Mouse (Mus musculus) neural tube, embryonic 14.5 days (tissue): ENCODE measurements at regions not wholly inside any gene's neighbourhood (a gene's known extent, or its start where the extent isn't known, plus 50 kb on each side); places are given as distances from the start of the nearest gene placed in this dataset.
A peak's percentile ranks its signal among the peaks of the same experiment; 100 is the strongest.

ENCODE experiments used
- ATAC-seq: fragments of 200-750 bp; cut with Nextera tagmentation; 2 replicates; pipeline ENCODE4 v1.8.0; 2017; ENCODE audit warnings: low read depth, mild to moderate bottlenecking, moderate TSS enrichment, moderate library complexity
- H3K27ac ChIP-seq: fragments of 300-500 bp; sonication (generic); 2 replicates; pipeline ENCODE4 v1.5.1; 2014; ENCODE audit warnings: low read depth, mild to moderate bottlenecking, control low read depth, low read length, moderate library complexity, mixed read lengths
- H3K27me3 ChIP-seq: fragments of 300-500 bp; sonication (generic); 2 replicates; pipeline ENCODE4 v1.6.1; 2014; ENCODE audit warnings: low read length; ENCODE audit not compliant: control insufficient read depth, insufficient read depth
- H3K36me3 ChIP-seq: fragments of 300-500 bp; sonication (generic); 2 replicates; pipeline ENCODE4 v1.6.1; 2014; ENCODE audit warnings: low read length, mixed read lengths; ENCODE audit not compliant: control insufficient read depth, insufficient read depth
- H3K4me1 ChIP-seq: fragments of 300-500 bp; sonication (generic); 2 replicates; pipeline ENCODE4 v1.6.1; 2014; ENCODE audit warnings: low read length; ENCODE audit not compliant: control insufficient read depth, insufficient read depth
- H3K4me2 ChIP-seq: fragments of 300-500 bp; sonication (generic); 2 replicates; pipeline ENCODE4 v1.6.1; 2014; ENCODE audit warnings: mild to moderate bottlenecking, low read depth, low read length, control low read depth
- H3K4me3 ChIP-seq: fragments of 300-500 bp; sonication (generic); 2 replicates; pipeline ENCODE4 v1.5.1; 2014; ENCODE audit warnings: low read depth, low read length, control low read depth, mixed read lengths
- H3K9ac ChIP-seq: fragments of 300-500 bp; sonication (generic); replicated peaks from 2 replicates; pipeline ENCODE4 v1.6.1; 2014; ENCODE audit warnings: low read depth, mild to moderate bottlenecking, control low read depth, low read length, mixed read lengths
- H3K9me3 ChIP-seq: fragments of 300-500 bp; sonication (generic); 2 replicates; pipeline ENCODE4 v1.6.1; 2016; ENCODE audit warnings: low read length; ENCODE audit not compliant: control insufficient read depth
- WGBS: fragments of 180-500 bp; shearing (Covaris S2); extraction: QIAGEN DNeasy Blood & Tissue Kit; methylation state at CpG from one replicate; pipeline ENCODE4 v1.1.7; 2014; 5-methylcytosine and 5-hydroxymethylcytosine counted together

DNA sequence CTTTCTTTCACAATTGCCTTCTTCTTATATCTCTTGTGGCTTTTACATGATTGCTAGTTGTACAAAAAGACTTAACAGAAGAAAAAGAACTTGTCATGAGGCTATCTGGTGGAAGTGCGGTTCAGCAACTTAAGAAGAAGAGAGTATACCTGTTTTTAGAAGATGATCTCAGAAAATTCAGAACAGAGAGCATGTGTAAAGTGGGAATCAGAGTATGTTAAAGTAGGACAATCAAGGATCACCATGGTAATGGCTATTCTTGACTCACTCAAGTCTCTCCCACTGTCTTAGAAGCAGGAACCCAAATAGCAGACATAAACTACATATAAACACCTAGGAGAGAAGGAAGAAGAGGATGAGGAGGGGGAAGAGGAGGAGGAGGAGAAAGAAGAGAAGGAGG, 857.9 kb upstream of the Nr2f1 start:
- no peak overlapping the region for H3K4me3 ChIP-seq
- no peaks in the 10 kb centered on the region for H3K36me3 ChIP-seq
- 96% methylated on average over 1 of the region's 1 CpGs for WGBS
- H3K4me2 ChIP-seq, result no peak overlapping the region
- H3K9me3 ChIP-seq, result no peaks in the 10 kb centered on the region
- no peak overlapping the region for H3K27ac ChIP-seq
- no peak overlapping the region for H3K9ac ChIP-seq
- no peaks in the 10 kb centered on the region for H3K4me1 ChIP-seq
- ATAC-seq, result no peak
- no peaks in the 10 kb centered on the region for H3K27me3 ChIP-seq

DNA sequence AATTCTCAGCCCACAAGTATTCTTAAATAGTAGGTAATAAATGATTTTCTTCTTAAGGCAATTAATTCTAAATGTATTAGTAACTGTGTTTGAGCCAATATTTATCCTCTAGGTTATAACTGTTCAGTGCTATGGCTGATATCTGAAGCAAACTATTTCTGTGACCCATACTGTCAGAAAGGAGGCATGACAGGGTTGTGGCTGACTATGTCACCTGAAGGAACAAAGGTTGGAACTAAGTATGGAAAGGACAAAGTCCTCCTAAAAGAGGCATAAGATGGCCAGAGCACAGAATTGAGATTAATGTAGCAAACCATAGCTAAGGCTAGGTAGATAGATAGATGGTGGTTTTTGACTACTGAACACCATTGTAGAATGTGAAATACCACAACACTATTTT, 854.9 kb upstream of the Nr2f1 start:
- no peak for ATAC-seq
- H3K27ac ChIP-seq, result no peak overlapping the region
- no peaks in the 10 kb centered on the region for H3K36me3 ChIP-seq
- H3K4me3 ChIP-seq, result no peak overlapping the region
- no peak overlapping the region for H3K4me2 ChIP-seq
- no peaks in the 10 kb centered on the region for H3K27me3 ChIP-seq
- no peaks in the 10 kb centered on the region for H3K9me3 ChIP-seq
- no peaks in the 10 kb centered on the region for H3K4me1 ChIP-seq
- H3K9ac ChIP-seq, result no peak overlapping the region

DNA sequence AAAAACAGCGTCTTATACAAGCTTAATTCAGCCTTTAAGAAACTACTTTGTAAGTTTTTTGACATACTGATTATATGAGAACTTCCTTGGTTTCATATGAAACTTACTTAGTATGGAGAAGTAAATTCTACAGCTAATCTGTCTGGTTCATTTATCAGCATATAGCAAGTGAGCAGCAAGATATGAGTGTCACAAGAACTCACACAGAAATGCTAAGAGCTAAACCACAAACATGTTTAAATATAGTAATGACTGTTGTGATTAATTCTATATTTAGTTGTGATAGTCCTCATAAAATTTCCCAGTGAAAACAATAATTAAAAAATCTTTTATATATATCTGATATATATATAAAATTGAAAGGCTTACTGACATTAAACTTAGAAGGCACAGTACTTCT, 853.9 kb upstream of the Nr2f1 start:
- Histone ChIP-seq H3K4me2 (no peak overlapping the region), H3K4me3 (no peak overlapping the region), H3K4me1 (no peaks in the 10 kb centered on the region), H3K36me3 (no peaks in the 10 kb centered on the region), H3K27ac (no peak overlapping the region), H3K9ac (no peak overlapping the region), H3K27me3 (no peaks in the 10 kb centered on the region), H3K9me3 (no peaks in the 10 kb centered on the region)
- no peak for ATAC-seq
- 89% methylated on average over 1 of the region's 1 CpGs for WGBS

DNA sequence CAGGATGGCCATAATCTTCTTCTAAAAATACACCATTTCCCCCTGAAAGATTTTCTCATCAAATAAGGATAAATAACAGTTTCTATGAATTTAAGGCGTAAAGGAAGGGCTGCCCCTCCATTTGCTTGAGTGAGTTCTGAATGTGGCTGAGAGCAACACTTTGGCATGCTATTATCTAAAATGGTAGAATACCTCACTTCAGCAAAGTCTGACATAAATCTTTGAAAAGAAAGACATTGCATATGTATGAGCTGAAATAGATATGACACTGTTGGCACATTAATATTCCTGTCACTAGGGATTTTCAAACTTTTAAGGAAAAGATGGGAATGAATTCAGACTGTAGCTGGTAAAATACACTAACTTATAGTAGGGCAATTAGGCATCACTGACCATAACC, 847.7 kb upstream of the Nr2f1 start:
- no peak overlapping the region for H3K27ac ChIP-seq
- no peaks in the 10 kb centered on the region for H3K9me3 ChIP-seq
- no peaks in the 10 kb centered on the region for H3K36me3 ChIP-seq
- H3K4me1 ChIP-seq, result no peaks in the 10 kb centered on the region
- H3K4me3 ChIP-seq, result no peak overlapping the region
- no peak for ATAC-seq
- no peak overlapping the region for H3K9ac ChIP-seq
- WGBS, result 44% methylated on average over 1 of the region's 1 CpGs
- no peaks in the 10 kb centered on the region for H3K27me3 ChIP-seq
- no peak overlapping the region for H3K4me2 ChIP-seq

DNA sequence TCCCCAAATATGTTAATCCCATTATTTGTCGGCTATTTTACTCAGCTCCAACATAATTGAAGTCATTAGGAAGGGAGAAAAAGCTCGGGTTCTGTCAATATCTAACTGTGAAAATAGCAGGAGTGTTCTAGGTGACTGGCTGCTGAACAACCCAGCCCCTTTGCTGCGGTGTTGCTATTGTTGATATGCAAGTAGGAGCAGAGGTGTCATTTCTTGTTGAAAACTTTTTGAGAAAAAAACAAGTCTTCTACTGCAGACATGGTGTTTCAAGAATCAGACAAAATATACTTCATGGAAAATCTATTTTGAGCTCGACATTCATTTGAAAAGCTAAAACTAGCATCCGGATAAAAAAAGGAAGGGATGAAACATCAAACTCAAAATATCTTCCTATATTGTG, 845.1 kb upstream of the Nr2f1 start:
- Histone ChIP-seq H3K9ac (no peak overlapping the region), H3K36me3 (no peaks in the 10 kb centered on the region), H3K27ac (no peak overlapping the region), H3K9me3 (no peaks in the 10 kb centered on the region), H3K4me1 (no peaks in the 10 kb centered on the region), H3K27me3 (no peaks in the 10 kb centered on the region), H3K4me3 (no peak overlapping the region), H3K4me2 (no peak overlapping the region)
- ATAC-seq, result no peak
- WGBS, result 71% methylated on average over 5 of the region's 5 CpGs

DNA sequence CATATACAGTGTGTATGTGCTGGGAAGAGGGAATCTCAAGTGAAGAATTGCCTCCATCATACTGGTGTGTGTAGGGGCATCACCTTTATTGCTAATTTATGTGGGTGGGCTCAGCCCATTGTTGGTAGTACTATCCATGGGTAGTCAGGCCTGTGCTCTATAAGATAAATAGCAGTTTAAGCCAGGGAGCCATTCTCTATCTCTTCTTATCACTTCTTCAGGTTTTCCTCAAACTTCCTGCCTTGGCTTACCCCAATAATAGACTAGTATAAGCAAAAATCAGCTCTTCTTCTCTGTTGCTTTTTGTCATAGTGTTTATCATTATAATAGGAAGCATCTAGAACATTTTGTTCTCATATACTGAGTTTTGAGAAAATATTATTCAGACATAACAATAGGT, 838.3 kb upstream of the Nr2f1 start:
- Histone ChIP-seq H3K9ac (no peak overlapping the region), H3K4me3 (no peak overlapping the region), H3K4me1 (no peaks in the 10 kb centered on the region), H3K27me3 (no peaks in the 10 kb centered on the region), H3K27ac (no peak overlapping the region), H3K9me3 (no peaks in the 10 kb centered on the region), H3K4me2 (no peak overlapping the region), H3K36me3 (no peaks in the 10 kb centered on the region)
- ATAC-seq, result no peak

DNA sequence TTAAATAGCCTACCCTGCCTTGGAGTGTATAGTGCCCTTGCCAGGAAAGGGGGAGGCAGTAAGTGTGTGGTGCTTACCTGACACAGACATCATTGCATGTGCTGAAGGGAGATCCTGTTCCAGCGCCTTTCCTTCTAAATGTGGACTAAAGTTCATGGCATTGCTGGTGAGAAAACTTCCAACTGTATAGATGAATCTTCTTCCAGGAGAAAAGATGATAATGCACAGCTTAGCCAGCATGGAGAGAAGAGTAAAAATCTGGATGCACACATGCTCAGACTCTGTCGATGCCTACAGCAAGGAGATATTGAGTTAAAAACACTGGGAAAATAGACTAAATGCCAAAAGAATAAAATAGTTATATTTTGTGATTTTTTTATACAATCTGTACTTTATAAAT, 835.7 kb upstream of the Nr2f1 start:
- no peaks in the 10 kb centered on the region for H3K27me3 ChIP-seq
- no peak overlapping the region for H3K27ac ChIP-seq
- no peak overlapping the region for H3K9ac ChIP-seq
- no peaks in the 10 kb centered on the region for H3K36me3 ChIP-seq
- H3K4me2 ChIP-seq, result no peak overlapping the region
- no peaks in the 10 kb centered on the region for H3K4me1 ChIP-seq
- no peaks in the 10 kb centered on the region for H3K9me3 ChIP-seq
- 87% methylated on average over 2 of the region's 2 CpGs for WGBS
- H3K4me3 ChIP-seq, result no peak overlapping the region
- ATAC-seq, result no peak

DNA sequence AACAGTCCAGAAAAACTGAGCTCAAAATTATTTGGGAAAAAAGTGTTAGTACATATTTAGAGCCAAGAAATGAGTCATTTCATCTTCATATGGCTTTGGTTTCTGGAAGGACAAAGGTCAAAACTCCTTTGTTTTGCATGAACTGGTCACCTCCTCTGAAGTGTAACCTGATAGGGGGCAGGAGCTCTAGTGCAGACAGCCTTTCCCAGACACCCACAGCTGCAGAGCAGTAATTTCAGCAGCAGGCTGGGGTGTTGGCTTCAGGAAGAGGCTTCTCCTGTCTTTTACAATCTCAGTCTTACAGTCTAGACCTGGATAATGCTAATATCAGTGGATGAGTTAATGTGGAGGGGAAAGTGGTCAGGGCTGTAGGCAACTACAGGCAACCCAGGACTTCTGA, 830.4 kb upstream of the Nr2f1 start:
- Histone ChIP-seq H3K4me2 (no peak overlapping the region), H3K27me3 (no peaks in the 10 kb centered on the region), H3K9ac (no peak overlapping the region), H3K36me3 (no peaks in the 10 kb centered on the region), H3K9me3 (no peaks in the 10 kb centered on the region), H3K4me1 (no peaks in the 10 kb centered on the region), H3K27ac (no peak overlapping the region), H3K4me3 (no peak overlapping the region)
- no peak for ATAC-seq

DNA sequence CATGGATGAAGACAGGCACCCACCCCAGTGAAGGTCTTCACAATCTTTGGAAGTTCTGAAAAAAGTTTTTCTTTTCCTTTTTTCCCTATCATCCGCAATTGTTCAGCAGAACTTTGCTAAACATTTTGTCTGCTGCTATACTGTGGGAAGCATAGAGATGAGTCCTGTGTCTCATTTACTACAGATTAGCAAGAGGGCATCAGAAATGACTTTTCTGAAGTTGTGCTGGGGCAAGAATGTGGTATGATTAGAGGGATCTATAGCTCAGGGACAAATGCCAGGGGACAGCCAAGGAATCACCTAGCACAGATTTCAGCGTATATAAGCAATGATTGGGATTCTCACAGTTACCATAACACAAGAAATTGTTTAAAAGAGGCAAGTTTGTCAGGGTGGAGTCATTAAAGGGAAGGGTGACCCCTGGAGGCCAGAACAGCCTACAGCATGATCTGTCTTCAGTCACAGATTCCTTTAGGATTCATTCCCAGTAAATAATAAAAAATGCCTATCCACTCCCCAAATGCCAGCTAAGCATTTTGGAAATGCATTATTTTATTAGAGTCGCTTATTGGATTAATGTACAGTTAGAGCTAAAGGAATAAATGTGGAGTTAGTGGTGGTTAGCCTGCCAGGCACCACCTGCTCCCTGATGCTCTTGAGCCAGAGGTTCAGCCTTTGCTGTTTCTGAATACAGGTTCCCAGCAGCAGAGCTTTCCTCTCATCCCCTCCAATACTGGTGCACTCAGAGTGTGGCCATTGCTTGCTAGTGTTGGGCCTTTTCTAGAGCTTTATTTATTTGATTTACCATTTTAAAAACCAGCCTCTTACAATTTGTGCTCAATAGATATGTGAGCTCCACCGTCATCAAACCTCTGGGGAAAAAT, 828.6 kb upstream of the Nr2f1 start:
- Histone ChIP-seq H3K36me3 (no peaks in the 10 kb centered on the region), H3K4me1 (no peaks in the 10 kb centered on the region), H3K9ac (no peak overlapping the region), H3K4me2 (no peak overlapping the region), H3K27me3 (no peaks in the 10 kb centered on the region), H3K9me3 (no peaks in the 10 kb centered on the region), H3K4me3 (no peak overlapping the region), H3K27ac (no peak overlapping the region)
- 38% methylated on average over 4 of the region's 4 CpGs for WGBS
- ATAC-seq, result peak; percentile 72
